32 mouse cellular contexts compared by ENCODE assay signal in the genomic region with DNA sequence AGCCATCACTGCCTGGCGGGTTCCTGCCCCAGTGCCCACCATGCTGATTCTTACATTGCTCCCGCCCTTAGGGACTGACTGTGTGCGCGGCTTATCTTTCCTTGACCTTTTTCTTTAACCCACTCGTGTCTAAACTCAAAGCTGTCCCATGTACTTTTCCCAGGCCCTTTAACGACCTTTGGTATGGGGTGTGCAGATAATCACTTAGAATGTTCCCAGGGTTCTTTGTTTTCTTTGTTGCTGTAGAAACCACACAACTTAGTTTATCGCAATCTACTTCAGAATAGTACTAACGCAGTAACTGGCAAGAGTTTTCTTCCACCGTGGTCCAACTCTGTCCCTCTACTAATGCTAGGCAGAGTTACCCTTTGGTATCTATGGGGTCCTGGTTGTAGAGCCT.
"Had no signal": no experiment of that assay in that cellular context is flagged by ENCODE, and none has a peak within 500 bp of the region (broad histone marks: within the 10 kb centered on the region; RNA-seq: fewer than 3 reads in every experiment).

No protein-coding gene starts in this region.

- H3K9ac ChIP-seq: limb, embryonic 12.5 days; limb, embryonic 13.5 days; limb, embryonic 15.5 days; liver, embryonic 12.5 days; liver, embryonic 13.5 days; liver, embryonic 14.5 days; liver, embryonic 15.5 days; liver, postnatal 0 days; lung, embryonic 14.5 days; lung, embryonic 15.5 days; midbrain, embryonic 12.5 days; midbrain, embryonic 13.5 days; midbrain, embryonic 15.5 days; neural tube, embryonic 12.5 days had no signal

- ATAC-seq: liver, embryonic 12.5 days; liver, postnatal 0 days; lung, postnatal 0 days; midbrain, embryonic 13.5 days; midbrain, embryonic 15.5 days; midbrain, embryonic 16.5 days had no signal

- H3K4me3 ChIP-seq: limb, embryonic 10.5 days; limb, embryonic 12.5 days; limb, embryonic 13.5 days; limb, embryonic 15.5 days; liver, embryonic 12.5 days; liver, embryonic 13.5 days; liver, embryonic 15.5 days; lung, embryonic 15.5 days; megakaryocyte, embryonic 14.5 days; midbrain, embryonic 10.5 days; midbrain, embryonic 12.5 days; midbrain, embryonic 13.5 days; midbrain, embryonic 15.5 days; myocyte; neural tube, embryonic 12.5 days had no signal

- H3K9me3 ChIP-seq: limb, embryonic 10.5 days; limb, embryonic 12.5 days; limb, embryonic 13.5 days; limb, embryonic 15.5 days; liver, embryonic 12.5 days; liver, embryonic 13.5 days; liver, embryonic 15.5 days; lung, embryonic 15.5 days; megakaryocyte, embryonic 14.5 days; midbrain, embryonic 10.5 days; midbrain, embryonic 12.5 days; midbrain, embryonic 13.5 days; midbrain, embryonic 15.5 days; neural tube, embryonic 12.5 days had no signal

- H3K4me2 ChIP-seq: limb, embryonic 12.5 days; limb, embryonic 13.5 days; limb, embryonic 15.5 days; liver, embryonic 11.5 days; liver, embryonic 12.5 days; liver, embryonic 13.5 days; liver, embryonic 15.5 days; lung, embryonic 14.5 days; lung, embryonic 15.5 days; midbrain, embryonic 11.5 days; midbrain, embryonic 12.5 days; midbrain, embryonic 13.5 days; midbrain, embryonic 15.5 days; neural tube, embryonic 12.5 days had no signal

- H3K27ac ChIP-seq: limb, embryonic 10.5 days; limb, embryonic 12.5 days; limb, embryonic 13.5 days; limb, embryonic 15.5 days; liver, embryonic 12.5 days; liver, embryonic 13.5 days; liver, embryonic 14.5 days; liver, embryonic 15.5 days; lung, embryonic 15.5 days; macrophage; midbrain, embryonic 10.5 days; midbrain, embryonic 12.5 days; midbrain, embryonic 13.5 days; midbrain, embryonic 15.5 days; neural tube, embryonic 12.5 days had no signal

- H3K4me1 ChIP-seq: limb, embryonic 15.5 days; liver, embryonic 12.5 days; megakaryocyte, embryonic 14.5 days; midbrain, embryonic 12.5 days; midbrain, embryonic 13.5 days; midbrain, embryonic 15.5 days; neural tube, embryonic 12.5 days had no signal

- H3K36me3 ChIP-seq: liver, embryonic 13.5 days; liver, embryonic 15.5 days had no signal

- DNase-seq: left cerebral cortex, postnatal 4 days; liver; liver, embryonic 13.5 days; liver, postnatal 0 days; lung, adult 18-20 months; lung, adult 2 months; lung, embryonic 14.5 days; lung, postnatal 10 days; lung, postnatal 14 days; lung, postnatal 36 days; lung, postnatal 4 days; midbrain, embryonic 14.5 days had no signal

- H3K27me3 ChIP-seq: limb, embryonic 12.5 days; limb, embryonic 13.5 days; limb, embryonic 15.5 days; liver, embryonic 12.5 days; liver, embryonic 13.5 days; liver, embryonic 15.5 days; lung, embryonic 15.5 days; megakaryocyte, embryonic 14.5 days; midbrain, embryonic 12.5 days; midbrain, embryonic 13.5 days; midbrain, embryonic 15.5 days; neural tube, embryonic 12.5 days had no signal
